Mouse (Mus musculus): ENCODE measurements at regions not wholly inside any gene's neighbourhood (a gene's known extent, or its start where the extent isn't known, plus 50 kb on each side); places are given as distances from the start of the nearest gene placed in this dataset.

DNA sequence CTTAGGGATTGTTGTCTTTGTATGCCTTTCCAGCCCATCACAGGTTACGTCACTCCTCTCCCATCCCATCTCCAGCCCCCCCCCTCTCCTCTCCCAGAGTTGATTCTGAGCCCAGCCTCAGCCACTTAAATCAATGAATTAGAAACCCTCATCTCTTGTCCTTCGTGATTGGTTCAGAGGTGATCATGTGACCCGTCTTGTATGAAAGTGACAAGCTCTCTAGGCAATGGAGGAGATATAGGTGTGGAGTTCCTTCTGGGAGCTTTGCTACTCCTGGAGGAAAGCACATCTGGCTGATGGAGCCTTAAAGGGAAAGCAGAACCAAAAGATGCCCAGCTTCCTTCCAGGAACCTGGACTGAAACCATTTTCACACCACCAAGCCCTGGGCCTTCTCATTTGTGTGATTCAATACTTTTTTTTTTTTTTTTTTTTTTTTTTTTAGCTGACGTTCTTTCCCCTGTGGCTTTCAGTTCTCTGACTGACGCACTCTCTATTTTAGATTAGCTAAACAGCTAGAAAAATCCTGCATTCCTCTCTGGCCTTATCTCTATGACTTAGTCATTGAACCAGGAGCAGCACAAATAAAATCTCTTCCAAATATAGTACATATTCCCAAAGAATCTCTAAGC lies 63.4 kb upstream of the Tlk1 start:
- TF ChIP-seq GATA1 (IDR thresholded peaks at IDR 0.05; ENCODE audit: borderline replicate concordance, low read length) (no peak), FLI1 (IDR thresholded peaks at IDR 0.05; ENCODE audit: low read length) (no peak)

All from megakaryocyte, embryonic 14.5 days (primary cell).